Mouse (Mus musculus) spleen, adult 12 weeks (tissue): ENCODE results near the gene N4bp1.

Experiments used
- DNase-seq: peaks from one replicate; pipeline ENCODE4 v3.0.0; 2022; ENCODE audit warnings: low spot score

Gene N4bp1

GRCm38 (mm10) chr8:86762806-86763205 is 122.3 kb downstream of the N4bp1 start:
- DNase-seq, result no peak

- DNase-seq, result no peak
Measured at GRCm38 (mm10) chr8:86760746-86761145, 124.3 kb downstream of the N4bp1 start.

GRCm38 (mm10) chr8:86759090-86759491 is 126.0 kb downstream of the N4bp1 start:
- DNase-seq, result no peak

- DNase-seq, result no peak
Measured at GRCm38 (mm10) chr8:86758651-86759050, 126.4 kb downstream of the N4bp1 start.
